Mouse (Mus musculus) embryonic facial prominence, embryonic 13.5 days (tissue): ENCODE results near the gene Frmd4b. TPM values are rescaled to one million over a fixed set of nuclear protein-coding genes. Genes with fewer than 3 reads are reported as not detected.

ENCODE experiments used
- ATAC-seq: fragments of 200-750 bp; cut with Nextera tagmentation; 2 replicates; pipeline ENCODE4 v1.8.0; 2017; ENCODE audit warnings: low read depth; ENCODE audit not compliant: insufficient number of reproducible peaks, insufficient read depth, low FRiP score, low TSS enrichment
- H3K27ac ChIP-seq: fragments of 300-500 bp; sonication (generic); 2 replicates; pipeline ENCODE4 v1.5.1; 2015; ENCODE audit warnings: moderate library complexity, mild to moderate bottlenecking, inconsistent platforms
- H3K27me3 ChIP-seq: fragments of 300-500 bp; sonication (generic); 2 replicates; pipeline ENCODE4 v1.6.1; 2015; ENCODE audit warnings: mild to moderate bottlenecking, inconsistent platforms
- H3K36me3 ChIP-seq: fragments of 300-500 bp; sonication (generic); 2 replicates; pipeline ENCODE4 v1.6.1; 2015; ENCODE audit warnings: mild to moderate bottlenecking, inconsistent platforms
- H3K4me1 ChIP-seq: fragments of 300-500 bp; sonication (generic); 2 replicates; pipeline ENCODE4 v1.6.1; 2015; ENCODE audit warnings: inconsistent platforms
- H3K4me2 ChIP-seq: fragments of 300-500 bp; sonication (generic); 2 replicates; pipeline ENCODE4 v1.6.1; 2015; ENCODE audit warnings: moderate library complexity, mild to moderate bottlenecking, inconsistent platforms
- H3K4me3 ChIP-seq: fragments of 300-500 bp; sonication (generic); 2 replicates; pipeline ENCODE4 v1.5.1; 2015; ENCODE audit warnings: mild to moderate bottlenecking, inconsistent platforms
- H3K9ac ChIP-seq: fragments of 300-500 bp; sonication (generic); 2 replicates; pipeline ENCODE4 v1.6.1; 2015; ENCODE audit warnings: mild to moderate bottlenecking, inconsistent platforms
- H3K9me3 ChIP-seq: fragments of 300-500 bp; sonication (generic); 2 replicates; pipeline ENCODE4 v1.6.1; 2016; ENCODE audit warnings: inconsistent platforms
- WGBS: fragments of 180-500 bp; shearing (Covaris S2); methylation state at CpG from one replicate; pipeline ENCODE4 v1.1.7; 2015; ENCODE audit warnings: mixed read lengths; 5-methylcytosine and 5-hydroxymethylcytosine counted together
- polyA plus RNA-seq: library from polyadenylated mRNA; unstranded; fragments of >200 nt; fragmentation: Nextera tagmentation; extraction: Ambion mirVana; gene quantifications from 2 replicates; pipeline ENCODE4 v1.2.1, GENCODE M21; 2015

The Frmd4b gene
- polyA plus RNA-seq, 1 experiment from 2014 or later, result 13.5 TPM

- Histone ChIP-seq H3K27ac (no peak overlapping the region), H3K4me1 (peaks cover 27% of the 10 kb centered on the region), H3K9ac (no peak overlapping the region), H3K36me3 (no peaks in the 10 kb centered on the region), H3K4me3 (no peak overlapping the region), H3K4me2 (no peak overlapping the region), H3K9me3 (no peaks in the 10 kb centered on the region), H3K27me3 (no peaks in the 10 kb centered on the region)
- no peak for ATAC-seq
- 77% methylated on average over 3 of the region's 3 CpGs for whole genome bisulfite sequencing
These were observed 209.4 kb downstream of the Frmd4b start for GRCm38 (mm10) chr6:97407914-97408313.

GRCm38 (mm10) chr6:97407425-97407824, 209.9 kb downstream of the Frmd4b start:
- Histone ChIP-seq H3K9ac (no peak overlapping the region), H3K36me3 (no peaks in the 10 kb centered on the region), H3K27me3 (no peaks in the 10 kb centered on the region), H3K4me1 (peaks cover 31% of the 10 kb centered on the region), H3K9me3 (no peaks in the 10 kb centered on the region), H3K4me3 (no peak overlapping the region), H3K27ac (no peak overlapping the region), H3K4me2 (no peak overlapping the region)
- no peak for ATAC-seq
- 90% methylated on average over 5 of the region's 5 CpGs for WGBS

- H3K27ac ChIP-seq, result peak overlapping the region; percentile 56; the same call in 1 of the 2 replicates
These were observed 212.0 kb downstream of the Frmd4b start for GRCm38 (mm10) chr6:97405311-97405710.

DNA sequence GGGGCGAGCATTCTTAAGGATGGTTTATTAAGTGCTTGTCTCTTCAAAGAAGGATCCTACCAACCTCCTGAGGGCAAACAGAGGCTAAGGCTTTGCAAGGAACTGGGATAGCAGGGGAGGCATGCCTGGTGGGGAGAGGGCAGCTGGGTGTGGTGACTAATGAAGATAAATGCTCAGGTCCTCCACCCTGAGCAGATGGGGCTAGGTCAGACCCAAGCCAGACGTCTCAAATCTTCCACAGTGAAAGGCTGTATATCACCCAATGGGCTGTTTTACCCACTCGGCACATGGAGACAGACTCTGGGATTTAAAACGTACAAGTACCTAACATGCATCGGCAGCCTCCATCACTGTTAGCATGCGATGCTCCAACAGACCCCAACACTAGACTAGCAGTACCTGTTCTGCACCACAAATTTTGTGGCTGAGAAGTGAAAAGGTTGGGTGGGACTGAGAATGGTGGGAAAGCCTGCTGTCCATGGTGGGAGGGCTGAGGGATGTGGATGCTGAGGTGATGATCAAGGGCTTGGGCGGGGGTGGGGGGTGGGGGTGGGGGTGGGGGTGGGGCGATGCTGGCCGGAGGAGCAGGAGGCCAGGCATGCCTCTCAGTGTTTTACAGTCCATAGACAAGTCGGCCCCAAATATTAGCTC, 214.4 kb downstream of the Frmd4b start:
- no peak overlapping the region for H3K27ac ChIP-seq
- H3K27me3 ChIP-seq, result no peaks in the 10 kb centered on the region
- H3K36me3 ChIP-seq, result no peaks in the 10 kb centered on the region
- peaks cover 29% of the 10 kb centered on the region for H3K4me1 ChIP-seq
- no peak overlapping the region for H3K4me2 ChIP-seq
- H3K9ac ChIP-seq, result no peak overlapping the region
- H3K9me3 ChIP-seq, result no peaks in the 10 kb centered on the region
- 79% methylated on average over 9 of the region's 10 CpGs for WGBS
- ATAC-seq, result no peak
- no peak overlapping the region for H3K4me3 ChIP-seq

More at GRCm38 (mm10) chr6:97405311-97405710, 212.0 kb downstream of the Frmd4b start:
- no peak for ATAC-seq
- WGBS, result 21% methylated on average over 7 of the region's 7 CpGs
- H3K9me3 ChIP-seq, result no peaks in the 10 kb centered on the region
- no peak overlapping the region for H3K4me3 ChIP-seq
- H3K9ac ChIP-seq, result no peak overlapping the region
- no peaks in the 10 kb centered on the region for H3K27me3 ChIP-seq
- peak overlapping the region; percentile 4; the same call in 1 of the 2 replicates for H3K4me2 ChIP-seq
- H3K4me1 ChIP-seq, result peaks cover 32% of the 10 kb centered on the region
- H3K36me3 ChIP-seq, result no peaks in the 10 kb centered on the region

GRCm38 (mm10) chr6:97400446-97400845, 216.9 kb downstream of the Frmd4b start:
- H3K27ac ChIP-seq, result no peak overlapping the region
- H3K9me3 ChIP-seq, result no peaks in the 10 kb centered on the region
- no peaks in the 10 kb centered on the region for H3K36me3 ChIP-seq
- peaks cover 39% of the 10 kb centered on the region for H3K4me1 ChIP-seq
- H3K27me3 ChIP-seq, result no peaks in the 10 kb centered on the region
- H3K4me2 ChIP-seq, result no peak overlapping the region
- no peak overlapping the region for H3K4me3 ChIP-seq
- H3K9ac ChIP-seq, result no peak overlapping the region
- no peak for ATAC-seq
- 91% methylated on average over 6 of the region's 6 CpGs for WGBS

- H3K4me2 ChIP-seq, result no peak overlapping the region
- no peak for ATAC-seq
- no peak overlapping the region for H3K27ac ChIP-seq
These were observed 219.4 kb downstream of the Frmd4b start for GRCm38 (mm10) chr6:97397935-97398334.

GRCm38 (mm10) chr6:97396957-97397354, 220.4 kb downstream of the Frmd4b start:
- Histone ChIP-seq H3K4me3 (no peak overlapping the region), H3K36me3 (no peaks in the 10 kb centered on the region), H3K9ac (no peak overlapping the region), H3K4me2 (no peak overlapping the region), H3K9me3 (no peaks in the 10 kb centered on the region), H3K4me1 (peaks cover 31% of the 10 kb centered on the region), H3K27me3 (no peaks in the 10 kb centered on the region), H3K27ac (no peak overlapping the region)
- 60% methylated on average over 3 of the region's 3 CpGs for WGBS
- no peak for ATAC-seq

More at GRCm38 (mm10) chr6:97397935-97398334, 219.4 kb downstream of the Frmd4b start:
- Histone ChIP-seq H3K9me3 (no peaks in the 10 kb centered on the region), H3K36me3 (no peaks in the 10 kb centered on the region), H3K27me3 (no peaks in the 10 kb centered on the region), H3K4me1 (peaks cover 32% of the 10 kb centered on the region), H3K9ac (no peak overlapping the region), H3K4me3 (no peak overlapping the region)
- 89% methylated on average over 4 of the region's 4 CpGs for WGBS

GRCm38 (mm10) chr6:97396351-97396956, 220.9 kb downstream of the Frmd4b start:
- Histone ChIP-seq H3K4me2 (no peak overlapping the region), H3K36me3 (no peaks in the 10 kb centered on the region), H3K4me3 (no peak overlapping the region), H3K27ac (peak overlapping the region; percentile 33), H3K27me3 (no peaks in the 10 kb centered on the region), H3K4me1 (peaks cover 31% of the 10 kb centered on the region), H3K9ac (no peak overlapping the region), H3K9me3 (no peaks in the 10 kb centered on the region)
- no peak for ATAC-seq
- 21% methylated on average over 9 of the region's 9 CpGs for WGBS

- Histone ChIP-seq H3K4me1 (peaks cover 31% of the 10 kb centered on the region), H3K4me2 (0 out of 2 replicates have a peak overlapping the region, but pooled peaks have one; percentile 1), H3K27ac (peak overlapping the region; percentile 33), H3K9ac (no peak overlapping the region), H3K4me3 (no peak overlapping the region), H3K36me3 (no peaks in the 10 kb centered on the region), H3K9me3 (no peaks in the 10 kb centered on the region), H3K27me3 (no peaks in the 10 kb centered on the region)
- ATAC-seq, result no peak
- WGBS, result 15% methylated on average over 17 of the region's 17 CpGs
These were observed 221.6 kb downstream of the Frmd4b start for GRCm38 (mm10) chr6:97395477-97396350.

GRCm38 (mm10) chr6:97394473-97395075, 222.8 kb downstream of the Frmd4b start:
- no peaks in the 10 kb centered on the region for H3K9me3 ChIP-seq
- H3K27ac ChIP-seq, result no peak overlapping the region
- ATAC-seq, result no peak
- peaks cover 31% of the 10 kb centered on the region for H3K4me1 ChIP-seq
- no peaks in the 10 kb centered on the region for H3K27me3 ChIP-seq
- WGBS, result 53% methylated on average over 12 of the region's 12 CpGs
- H3K4me3 ChIP-seq, result no peak overlapping the region
- no peaks in the 10 kb centered on the region for H3K36me3 ChIP-seq
- H3K9ac ChIP-seq, result no peak overlapping the region
- H3K4me2 ChIP-seq, result no peak overlapping the region

GRCm38 (mm10) chr6:97392912-97393311, 224.4 kb downstream of the Frmd4b start:
- WGBS, result 55% methylated on average over 3 of the region's 3 CpGs
- no peak overlapping the region for H3K4me3 ChIP-seq
- no peak for ATAC-seq
- no peak overlapping the region for H3K27ac ChIP-seq
- H3K9ac ChIP-seq, result no peak overlapping the region
- no peaks in the 10 kb centered on the region for H3K36me3 ChIP-seq
- H3K4me2 ChIP-seq, result no peak overlapping the region
- H3K9me3 ChIP-seq, result no peaks in the 10 kb centered on the region
- H3K27me3 ChIP-seq, result no peaks in the 10 kb centered on the region
- H3K4me1 ChIP-seq, result peaks cover 31% of the 10 kb centered on the region
